Mouse (Mus musculus) large intestine, adult 2 months (tissue): ENCODE results near the gene Lyg1. TPM values are rescaled to one million over a fixed set of nuclear protein-coding genes. Genes with fewer than 3 reads are reported as not detected.
A peak's percentile ranks its signal among the peaks of the same experiment; 100 is the strongest.

Experiments
- DNase-seq: peaks from one replicate; pipeline ENCODE4 v3.0.0-alpha.2; 2012; ENCODE audit warnings: low read depth, low spot score
- WGBS: fragments of 180-500 bp; shearing (Covaris S2); methylation state at CpG from one replicate; pipeline ENCODE4 v1.1.7; 2018; 5-methylcytosine and 5-hydroxymethylcytosine counted together
- polyA plus RNA-seq: library from polyadenylated mRNA; depleted of rRNA; stranded (reverse); fragments of >200 nt; gene quantifications from 2 replicates; pipeline ENCODE4 v1.2.3, GENCODE M21; 2012; rRNA removed

Lyg1 gene
- polyA plus RNA-seq, 1 experiment, result not detected

GRCm38 (mm10) chr1:37956690-37957431 lies 698 bp downstream of the Lyg1 start:
- no peak for DNase-seq
- WGBS, result 18% methylated on average over 3 of the region's 3 CpGs

- DNase-seq, result no peak
- 89% methylated on average over 2 of the region's 2 CpGs for WGBS
These were observed 2.3 kb downstream of the Lyg1 start for GRCm38 (mm10) chr1:37955251-37955650.

- no peak for DNase-seq
- WGBS, result 39% methylated on average over 7 of the region's 7 CpGs
These were observed 2.8 kb downstream of the Lyg1 start for GRCm38 (mm10) chr1:37954786-37955185.

GRCm38 (mm10) chr1:37948906-37949305 lies 8.7 kb downstream of the Lyg1 start:
- 46% methylated on average over 2 of the region's 2 CpGs for WGBS
- DNase-seq, result no peak

GRCm38 (mm10) chr1:37931806-37932205 lies 25.8 kb downstream of the Lyg1 start:
- WGBS, result 6% methylated on average over 3 of the region's 3 CpGs
- DNase-seq, result peak; percentile 35

GRCm38 (mm10) chr1:37925971-37926370 lies 31.6 kb downstream of the Lyg1 start:
- DNase-seq, result no peak
- 66% methylated on average over 8 of the region's 8 CpGs for WGBS

- DNase-seq, result no peak
- WGBS, result 50% methylated on average over 8 of the region's 8 CpGs
These were observed 35.0 kb downstream of the Lyg1 start for GRCm38 (mm10) chr1:37922536-37922935.

GRCm38 (mm10) chr1:37918096-37918495 lies 39.5 kb downstream of the Lyg1 start:
- WGBS, result 44% methylated on average over 6 of the region's 6 CpGs
- no peak for DNase-seq

GRCm38 (mm10) chr1:37917666-37918065 lies 39.9 kb downstream of the Lyg1 start:
- WGBS, result 48% methylated on average over 13 of the region's 13 CpGs
- no peak for DNase-seq

- DNase-seq, result no peak
These were observed 41.2 kb downstream of the Lyg1 start, which contains the start of gene Lyg2 for GRCm38 (mm10) chr1:37916393-37916792. Gene Lyg2, minus strand, starts transcription at chr1:37916493.

GRCm38 (mm10) chr1:37912751-37913150 lies 44.8 kb downstream of the Lyg1 start:
- 67% methylated on average over 2 of the region's 2 CpGs for WGBS
- no peak for DNase-seq

More at GRCm38 (mm10) chr1:37916393-37916792, 41.2 kb downstream of the Lyg1 start, which contains the start of gene Lyg2:
- 74% methylated on average over 5 of the region's 5 CpGs for WGBS

GRCm38 (mm10) chr1:37903178-37903577 lies 54.4 kb downstream of the Lyg1 start:
- no peak for DNase-seq
- 26% methylated on average over 6 of the region's 6 CpGs for WGBS

GRCm38 (mm10) chr1:37900288-37900687 lies 57.3 kb downstream of the Lyg1 start:
- 62% methylated on average over 6 of the region's 6 CpGs for WGBS
- no peak for DNase-seq

- DNase-seq, result no peak
- 35% methylated on average over 4 of the region's 4 CpGs for WGBS
These were observed 57.7 kb downstream of the Lyg1 start for GRCm38 (mm10) chr1:37899816-37900215.

Other genes with a start within 250 kb of the Lyg1 start
- 16.9 and 22.9 TPM in 2 replicates for gene 2010300C02Rik, start 237.7 kb downstream of the Lyg1 start, polyA plus RNA-seq
- 0.29 and 0.43 TPM in 2 replicates for gene Tsga10, start 91.3 kb downstream of the Lyg1 start, polyA plus RNA-seq
- gene Lipt1, start 86.0 kb downstream of the Lyg1 start, polyA plus RNA-seq, result 1.9 and 2.1 TPM in 2 replicates
- gene Mitd1, start 67.3 kb downstream of the Lyg1 start, polyA plus RNA-seq, result 6.7 and 9.1 TPM in 2 replicates
- 53.6 and 59.6 TPM in 2 replicates for gene Mrpl30, start 67.3 kb downstream of the Lyg1 start, polyA plus RNA-seq
- gene Lyg2, start 41.3 kb downstream of the Lyg1 start, polyA plus RNA-seq, result not detected in 2 replicates
- gene Txndc9, start 40.1 kb upstream of the Lyg1 start, polyA plus RNA-seq, result 11.3 and 12.0 TPM in 2 replicates
- gene Eif5b, start 40.3 kb upstream of the Lyg1 start, polyA plus RNA-seq, result 6.5 and 6.9 TPM in 2 replicates
- 3.5 and 5.1 TPM in 2 replicates for gene Rev1, start 172.0 kb upstream of the Lyg1 start, polyA plus RNA-seq